Mouse (Mus musculus) c-Kit-negative CD71-positive TER-119-positive erythroid progenitor cells, embryonic 14.5 days (primary cell): ENCODE results near the gene Zfp800.

Experiments
- DNase-seq: peaks from one replicate; pipeline ENCODE4 v3.0.0-alpha.2; 2013; ENCODE audit warnings: low read depth, low spot score

Zfp800 gene

GRCm38 (mm10) chr6:28397681-28398203 is at the start of gene Zfp800:
TSS of gene Zfp800 (minus strand) at chr6:28398005.
- no peak for DNase-seq

- no peak for DNase-seq
These were observed 33.7 kb upstream of the Zfp800 start for GRCm38 (mm10) chr6:28431538-28431855.

GRCm38 (mm10) chr6:28430795-28431537 is 33.2 kb upstream of the Zfp800 start:
- DNase-seq: no peak

- DNase-seq: no peak
These were observed 32.1 kb upstream of the Zfp800 start for GRCm38 (mm10) chr6:28429870-28430269.

GRCm38 (mm10) chr6:28428290-28428689 is 30.5 kb upstream of the Zfp800 start, which contains the start of gene Gcc1:
TSS of gene Gcc1 (minus strand) at chr6:28428390.
- no peak for DNase-seq

- DNase-seq: no peak
These were observed 29.5 kb upstream of the Zfp800 start, which contains the start of gene Fscn3 for GRCm38 (mm10) chr6:28427096-28427839. TSS of gene Fscn3 (plus strand) at chr6:28427789.

GRCm38 (mm10) chr6:28425019-28425418 is 27.2 kb upstream of the Zfp800 start:
- DNase-seq: no peak

- peak; percentile 76 for DNase-seq
These were observed 26.2 kb upstream of the Zfp800 start for GRCm38 (mm10) chr6:28423767-28424695.

GRCm38 (mm10) chr6:28423313-28423712 is 25.5 kb upstream of the Zfp800 start, which contains the start of gene Arf5:
TSS of gene Arf5 (plus strand) at chr6:28423560.
- DNase-seq: peak; percentile 78

GRCm38 (mm10) chr6:28422651-28423290 is 25.0 kb upstream of the Zfp800 start:
- no peak for DNase-seq

GRCm38 (mm10) chr6:28421469-28422000 is 23.7 kb upstream of the Zfp800 start:
- DNase-seq: peak; percentile 96

GRCm38 (mm10) chr6:28420865-28421264 is 23.1 kb upstream of the Zfp800 start:
- no peak for DNase-seq

GRCm38 (mm10) chr6:28420361-28420760 is 22.6 kb upstream of the Zfp800 start:
- DNase-seq: no peak

- no peak for DNase-seq
These were observed 21.9 kb upstream of the Zfp800 start for GRCm38 (mm10) chr6:28419673-28420072.

GRCm38 (mm10) chr6:28418449-28418848 is 20.6 kb upstream of the Zfp800 start:
- DNase-seq: no peak

GRCm38 (mm10) chr6:28416981-28417380 is 19.2 kb upstream of the Zfp800 start:
- no peak for DNase-seq

GRCm38 (mm10) chr6:28411236-28411635 is 13.4 kb upstream of the Zfp800 start:
- no peak for DNase-seq

- DNase-seq: no peak
These were observed 12.2 kb upstream of the Zfp800 start for GRCm38 (mm10) chr6:28410053-28410452.

- DNase-seq: peak; percentile 19
These were observed 2.0 kb upstream of the Zfp800 start for GRCm38 (mm10) chr6:28399791-28400190.

GRCm38 (mm10) chr6:28398726-28399125 is 921 bp upstream of the Zfp800 start:
- no peak for DNase-seq
